Mouse (Mus musculus) spleen, adult 18-20 months (tissue): ENCODE measurements around the gene Spem2.

ENCODE experiments used
- DNase-seq, 2 experiments: peaks; one replicate each; pipeline ENCODE4 v3.0.0; 2022; ENCODE audit warnings: mixed read lengths in 2 of 2

The Spem2 gene

DNA sequence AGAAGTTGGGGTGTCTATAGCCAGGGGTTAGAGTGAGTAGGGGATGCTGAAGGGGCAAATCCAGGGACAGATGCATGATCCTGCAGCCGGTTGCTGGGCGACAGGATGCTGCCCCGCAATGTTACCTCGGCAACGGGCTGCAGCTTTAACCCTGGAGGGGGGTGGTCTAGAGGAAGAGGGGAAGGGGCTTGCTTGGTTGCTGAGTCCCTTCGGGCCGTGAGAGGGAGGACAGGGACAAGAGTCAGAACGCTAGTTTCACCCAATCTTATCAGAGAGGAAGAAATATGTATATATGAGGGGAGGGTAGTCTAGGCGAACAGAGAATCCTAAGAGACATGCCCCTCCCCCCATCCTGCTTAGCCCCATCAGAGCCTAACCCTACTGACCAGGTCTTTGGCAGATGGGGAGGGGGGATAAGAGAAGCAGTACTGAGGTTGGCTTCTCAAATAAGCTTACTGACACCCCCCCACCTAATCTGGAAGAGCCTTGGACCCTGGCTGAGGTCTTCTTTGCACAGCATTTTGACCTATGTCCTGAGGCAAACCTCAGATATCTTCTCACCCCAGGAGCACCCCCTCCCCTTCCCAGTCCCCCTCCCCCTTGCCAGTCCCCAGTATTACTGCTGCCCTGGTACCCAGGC is 17.2 kb upstream of the Spem2 start:
- no peak for DNase-seq

GRCm38 (mm10) chr11:69834001-69834549 is 15.8 kb upstream of the Spem2 start:
- DNase-seq, result peak in 1 of 2 experiments; percentile 48

DNA sequence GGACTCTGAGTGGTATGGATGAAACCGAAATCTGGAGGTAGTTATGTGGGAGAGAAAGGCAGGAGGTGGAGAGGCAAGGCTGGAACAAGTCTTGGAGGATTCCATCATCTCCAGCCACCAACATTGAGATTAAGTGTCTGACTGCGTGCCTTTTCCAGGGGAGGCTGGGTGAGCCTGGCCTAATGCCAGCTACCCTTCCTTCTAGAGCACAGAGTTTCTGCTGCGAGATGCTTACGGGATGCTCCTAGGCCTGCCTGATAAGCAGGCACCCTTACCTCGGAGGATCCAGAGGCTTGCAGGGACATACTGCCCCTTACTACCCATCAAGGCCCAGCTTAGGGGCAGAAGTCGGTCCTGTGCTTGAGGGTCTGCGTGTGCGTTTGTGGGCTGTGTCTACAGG is 15.3 kb upstream of the Spem2 start:
- no peak for DNase-seq

DNA sequence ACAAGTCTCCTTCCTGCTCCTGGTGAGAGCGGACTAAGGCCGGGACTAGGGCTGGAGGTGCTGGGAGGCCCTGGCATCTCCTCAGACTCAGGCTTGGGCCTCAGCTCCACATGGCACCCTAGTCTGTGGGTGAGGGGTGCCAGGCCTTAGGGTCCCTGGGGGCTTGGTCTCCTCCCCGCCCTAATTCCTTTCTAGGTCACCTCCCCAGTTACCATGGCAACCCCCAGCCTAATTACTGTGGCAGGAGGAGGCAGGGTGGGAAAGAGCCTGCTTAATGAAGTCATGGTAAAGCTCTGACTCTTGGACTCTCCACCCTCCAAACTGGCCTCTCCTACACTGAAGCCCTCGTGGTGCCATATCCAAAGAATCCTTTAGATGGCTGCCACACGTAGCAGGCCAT is 10.6 kb upstream of the Spem2 start:
- no peak for DNase-seq

DNA sequence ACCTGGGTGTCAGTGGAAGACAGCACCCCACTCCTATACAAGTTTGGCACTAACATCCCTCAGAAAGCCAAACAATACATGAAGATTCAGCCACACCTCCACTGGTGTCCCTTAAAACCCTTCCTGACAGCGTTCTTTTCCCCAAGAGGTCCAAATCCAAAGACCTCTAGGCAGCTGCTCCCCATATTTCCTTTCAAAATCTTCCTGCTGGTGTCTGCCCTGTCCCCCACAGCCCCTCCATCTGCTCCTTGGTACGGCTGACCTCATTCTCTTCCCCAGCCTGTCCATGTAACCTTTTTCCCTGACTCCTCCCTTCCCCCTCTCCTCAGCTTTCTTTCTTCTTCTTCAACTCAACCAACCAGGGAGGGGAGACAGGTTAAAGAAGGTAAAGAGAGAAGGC is 5.2 kb upstream of the Spem2 start:
- no peak for DNase-seq

DNA sequence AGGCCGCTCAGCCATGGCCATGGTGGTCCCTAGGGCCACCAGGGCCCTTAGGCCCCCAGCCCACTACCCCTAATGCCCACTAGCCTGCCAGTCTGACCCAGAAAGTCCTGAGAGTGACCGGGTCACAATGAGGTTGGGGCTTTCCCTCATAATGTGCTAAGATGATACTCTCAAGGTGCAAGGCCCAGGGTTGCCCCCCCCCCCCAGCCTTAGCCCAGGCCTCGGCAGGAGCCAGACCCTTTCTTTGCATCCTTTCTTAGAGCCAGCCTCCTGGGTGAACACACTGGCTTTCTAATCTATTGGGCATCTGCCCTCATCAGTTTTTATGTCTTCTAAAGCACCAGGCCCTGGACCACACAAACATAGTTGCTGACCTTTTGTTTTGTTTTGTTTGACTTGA is 3.8 kb upstream of the Spem2 start, which contains the start of gene Spem1:
TSS of gene Spem1 (minus strand) at position 101 of the 400 bp plus-strand sequence.
- no peak for DNase-seq

DNA sequence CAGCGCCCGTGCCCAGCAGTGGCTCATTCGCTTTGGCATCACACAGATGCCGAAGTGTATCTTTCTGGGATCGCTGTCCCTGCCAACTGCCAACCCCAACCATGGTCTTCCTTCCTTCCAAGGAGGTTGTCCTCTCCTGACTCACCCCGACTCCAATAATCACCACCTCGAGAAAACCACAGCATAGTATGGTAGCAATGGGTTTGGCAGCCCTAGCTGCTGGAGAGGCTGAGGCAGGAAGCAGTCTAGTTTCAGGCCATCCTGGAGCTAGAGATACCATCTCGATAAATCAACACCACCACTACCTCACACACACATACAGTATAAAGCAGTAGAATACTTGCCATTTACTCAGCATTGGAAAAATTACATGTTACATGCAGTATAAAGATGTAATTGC is 606 bp upstream of the Spem2 start:
- DNase-seq, result no peak

GRCm38 (mm10) chr11:69816520-69816919 is 1.7 kb downstream of the Spem2 start:
- no peak for DNase-seq

- no peak for DNase-seq
Observed at GRCm38 (mm10) chr11:69815155-69815554, 3.1 kb downstream of the Spem2 start, which contains the start of gene Gm39566. Gene Gm39566 (minus strand): TSS chr11:69815298.

GRCm38 (mm10) chr11:69810280-69810679 is 8.0 kb downstream of the Spem2 start:
- no peak for DNase-seq

- DNase-seq, result no peak
Observed at GRCm38 (mm10) chr11:69807641-69808040, 10.6 kb downstream of the Spem2 start.

DNA sequence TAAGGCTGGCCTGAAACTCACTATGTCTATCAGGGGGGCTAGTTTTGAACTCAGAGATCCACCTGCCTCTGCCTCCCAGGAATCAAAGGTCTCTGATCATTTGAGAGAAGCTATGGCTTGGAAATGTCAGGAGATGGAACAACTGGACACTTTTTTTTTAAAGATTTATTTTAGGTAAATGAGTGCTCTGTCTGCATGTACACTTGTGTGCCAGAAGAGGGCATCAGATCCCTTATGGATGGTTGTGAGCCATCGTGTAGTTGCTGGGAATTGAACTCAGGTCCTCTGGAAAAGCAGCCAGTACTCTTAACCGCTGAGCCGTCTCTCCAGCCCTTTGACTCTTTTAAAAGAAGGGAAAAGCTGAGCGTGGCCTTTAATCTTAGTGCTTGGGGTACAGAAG is 11.9 kb downstream of the Spem2 start:
- DNase-seq, result no peak

- no peak for DNase-seq
Observed at GRCm38 (mm10) chr11:69804972-69805909, 13.0 kb downstream of the Spem2 start, which contains the start of gene Tmem102. Gene Tmem102 (minus strand): TSS chr11:69805624.

- DNase-seq, result no peak
Observed at GRCm38 (mm10) chr11:69804652-69804940, 13.7 kb downstream of the Spem2 start.

- DNase-seq, result peak; percentile 59 to 79
Observed at GRCm38 (mm10) chr11:69803786-69804651, 14.2 kb downstream of the Spem2 start.

DNA sequence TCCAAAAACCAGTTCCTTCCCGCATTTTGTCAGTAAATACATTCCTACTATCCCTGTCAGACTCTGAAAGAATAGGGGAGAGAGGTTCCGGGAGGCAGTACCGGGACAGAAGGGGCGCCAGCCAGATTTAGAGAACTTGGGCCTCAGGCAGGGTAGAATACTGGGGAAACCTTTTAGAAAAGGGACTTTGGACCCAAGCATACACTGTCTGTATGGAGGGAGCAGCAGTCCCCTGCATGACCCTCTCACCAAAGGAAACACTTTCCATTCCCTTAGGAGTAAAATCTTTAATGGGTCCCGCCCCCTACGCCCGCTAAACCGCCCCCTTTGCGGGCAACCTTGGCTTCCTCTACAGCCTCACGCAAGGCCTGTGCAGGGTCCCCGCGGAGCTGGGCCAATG is 14.9 kb downstream of the Spem2 start:
- no peak for DNase-seq

GRCm38 (mm10) chr11:69802648-69803105 is 15.6 kb downstream of the Spem2 start:
- peak; percentile 58 to 72 for DNase-seq

DNA sequence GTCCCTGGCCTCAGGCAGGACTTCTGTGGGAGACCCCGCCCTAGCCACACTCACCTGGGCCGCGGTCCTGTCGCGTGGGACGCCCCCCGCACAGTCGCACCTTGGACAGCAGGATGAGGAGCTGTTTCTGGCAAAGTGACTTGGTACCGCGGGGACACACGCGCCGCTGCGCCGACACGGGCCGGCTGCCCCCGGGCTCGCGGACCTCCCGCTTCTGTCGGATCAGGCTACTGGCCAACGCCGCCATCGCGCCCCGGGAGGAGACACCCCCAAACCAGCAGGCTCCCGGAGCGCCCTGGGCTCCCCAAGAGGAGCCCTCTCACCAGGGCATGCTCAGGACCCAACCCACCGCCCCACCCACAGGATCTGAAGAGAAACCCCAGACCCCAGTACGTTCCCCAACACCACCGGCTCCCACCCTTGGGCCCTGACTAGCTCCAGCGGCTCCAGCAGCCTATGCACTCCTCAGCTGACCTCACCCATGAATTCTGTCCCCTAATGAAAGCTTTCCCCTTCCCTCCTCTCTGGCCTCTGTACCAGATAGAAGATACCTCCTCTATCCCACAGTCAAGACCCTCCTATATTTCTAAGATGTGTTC is 16.8 kb downstream of the Spem2 start, which contains the start of gene Fgf11:
TSS of gene Fgf11 (minus strand) at position 479 of the 599 bp plus-strand sequence.
- no peak for DNase-seq

DNA sequence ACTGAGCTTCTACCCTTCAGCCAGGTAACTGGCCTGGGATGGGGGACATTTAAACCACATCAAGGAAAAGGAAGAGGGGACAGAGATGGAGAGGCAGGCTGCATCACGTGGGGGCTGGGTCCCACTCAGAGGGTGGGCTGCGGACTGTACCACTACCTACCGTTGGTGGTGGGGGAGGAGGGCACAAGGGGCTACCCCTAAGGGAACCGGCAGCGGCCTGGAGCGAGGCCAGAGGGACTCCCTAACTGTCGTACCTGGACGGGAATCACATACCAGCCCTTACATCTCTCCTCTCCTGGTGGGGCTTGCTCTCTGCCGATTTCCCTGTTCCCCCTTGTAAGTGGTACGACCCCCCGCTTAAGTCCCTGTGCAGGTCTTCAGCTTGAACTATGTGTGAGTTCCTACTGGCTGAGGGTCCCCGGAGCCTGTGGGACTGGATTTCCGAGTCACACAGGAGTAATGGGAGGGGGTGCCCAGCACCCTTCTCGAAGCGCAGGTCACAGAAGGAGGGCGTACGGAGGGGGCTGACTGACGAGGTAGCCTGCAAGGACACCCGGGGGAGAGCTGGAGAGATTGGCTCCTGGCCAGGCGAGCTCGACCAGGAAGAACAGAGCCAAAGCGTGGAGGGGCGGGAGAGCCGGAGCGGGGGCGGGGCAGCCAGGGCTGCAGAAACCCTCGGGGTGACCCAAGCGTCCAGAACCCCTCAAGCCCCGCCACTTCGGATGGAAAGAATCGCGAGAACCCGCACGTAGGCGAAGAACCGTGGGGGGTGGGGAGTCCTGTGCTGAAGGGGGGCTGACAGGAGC is 17.7 kb downstream of the Spem2 start:
- DNase-seq, result peak in 1 of 2 experiments; percentile 19

DNA sequence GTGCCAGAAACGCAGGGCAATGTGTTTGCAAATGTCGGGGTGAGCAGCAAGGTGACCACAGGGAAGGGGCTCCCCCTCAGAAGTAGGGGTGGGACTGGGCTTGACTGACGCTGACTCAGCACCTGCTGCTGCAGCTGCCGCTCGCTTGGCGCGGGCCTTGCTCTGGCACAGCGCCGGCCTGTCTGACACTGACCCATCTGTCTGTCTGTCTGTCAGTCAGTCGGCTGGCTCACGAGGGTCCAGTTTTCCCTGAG is 18.2 kb downstream of the Spem2 start:
- no peak for DNase-seq

GRCm38 (mm10) chr11:69799394-69800137 is 18.7 kb downstream of the Spem2 start:
- peak; percentile 48 to 53 for DNase-seq
